Mouse (Mus musculus) thymus, postnatal 0 days (tissue): ENCODE measurements around the gene Irf3. TPM values are rescaled to one million over a fixed set of nuclear protein-coding genes. Genes with fewer than 3 reads are reported as not detected.
A peak's percentile ranks its signal among the peaks of the same experiment; 100 is the strongest.

Source experiments
- DNase-seq: peaks from one replicate; pipeline ENCODE4 v3.0.0-alpha.2; 2015; ENCODE audit warnings: low spot score
- polyA plus RNA-seq: library from polyadenylated mRNA; unstranded; fragments of >200 nt; fragmentation: Nextera tagmentation; extraction: Ambion mirVana; gene quantifications from 2 replicates; pipeline ENCODE4 v1.2.1, GENCODE M21; 2015

The Irf3 gene
- polyA plus RNA-seq: 138 and 145 TPM in 2 replicates

DNA sequence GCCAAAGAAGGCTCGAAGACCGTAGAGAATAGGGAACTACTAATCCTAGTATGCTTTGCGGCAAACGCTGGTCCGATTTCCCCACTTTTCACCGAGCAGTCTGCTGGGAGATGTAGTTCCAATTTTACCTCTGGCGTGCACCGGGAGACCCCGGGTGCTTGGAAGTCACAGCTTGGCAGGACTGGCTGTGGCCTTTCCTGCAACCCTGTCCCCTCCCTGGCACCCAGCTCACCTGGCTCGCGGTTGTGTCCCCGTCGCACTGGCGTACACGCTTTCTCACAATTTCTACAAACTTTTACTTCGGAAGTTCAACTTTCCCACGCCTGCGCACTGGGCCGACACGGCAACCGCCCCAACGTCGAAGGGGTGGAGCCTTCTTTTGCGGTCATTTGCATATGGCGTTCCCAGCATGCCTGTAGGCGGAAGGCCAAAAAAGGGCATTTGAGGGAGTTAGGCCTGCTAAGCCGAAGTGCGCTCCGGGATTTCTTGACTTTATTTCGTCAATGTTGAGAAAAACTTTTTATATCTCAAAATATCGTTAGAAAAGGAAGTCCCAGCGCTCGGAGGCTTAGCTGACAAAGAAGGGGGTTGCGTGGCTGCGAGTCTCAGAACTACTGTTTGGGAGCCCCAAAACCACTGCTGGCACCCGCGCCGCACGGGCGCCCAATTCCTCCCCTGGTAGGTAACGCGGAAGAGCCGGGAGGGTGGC is at the start of gene Irf3:
TSS of gene Irf3 (plus strand) at position 418 of the 709 bp plus-strand sequence.
- peak; percentile 99 for DNase-seq

DNA sequence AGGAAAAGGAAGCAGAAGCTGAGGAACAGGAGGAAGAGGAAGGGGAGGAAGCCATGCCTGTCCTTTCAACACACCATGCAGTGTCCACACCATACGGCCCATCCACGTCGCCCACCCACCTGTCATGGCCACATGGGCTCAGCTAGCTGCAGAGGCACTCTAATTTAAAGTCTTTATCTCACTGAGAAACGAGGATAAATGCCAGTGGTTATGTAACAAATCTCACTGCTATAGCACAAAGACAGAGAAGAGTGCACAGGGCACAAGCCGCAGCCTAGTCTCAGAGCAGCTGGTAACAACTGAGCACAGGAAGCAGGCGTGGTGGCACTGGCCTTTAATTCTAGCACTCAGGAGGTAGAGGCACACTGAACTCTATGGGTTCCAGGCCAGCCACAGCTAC is 47.5 kb upstream of the Irf3 start:
- DNase-seq: no peak

DNA sequence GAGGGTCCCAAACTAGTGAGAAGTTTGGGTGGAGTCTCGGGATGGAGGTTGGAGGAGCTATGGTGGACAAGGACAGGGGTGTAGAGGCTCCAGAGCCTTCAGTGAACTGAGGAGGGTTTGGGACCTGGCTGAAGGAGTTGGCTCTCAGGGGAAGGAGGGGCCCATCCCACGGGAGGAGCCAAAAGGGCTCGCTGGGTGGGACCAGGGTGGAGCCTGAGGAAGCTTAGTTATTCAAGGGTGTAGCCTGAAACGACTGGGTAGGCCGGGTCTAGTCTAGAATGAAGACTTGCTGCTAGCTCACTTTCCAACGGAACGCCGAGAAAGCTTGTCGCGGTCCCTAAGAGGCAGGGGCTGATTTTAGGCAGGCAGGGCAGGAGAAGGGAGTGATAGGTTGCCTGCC is 45.5 kb upstream of the Irf3 start:
- no peak for DNase-seq

DNA sequence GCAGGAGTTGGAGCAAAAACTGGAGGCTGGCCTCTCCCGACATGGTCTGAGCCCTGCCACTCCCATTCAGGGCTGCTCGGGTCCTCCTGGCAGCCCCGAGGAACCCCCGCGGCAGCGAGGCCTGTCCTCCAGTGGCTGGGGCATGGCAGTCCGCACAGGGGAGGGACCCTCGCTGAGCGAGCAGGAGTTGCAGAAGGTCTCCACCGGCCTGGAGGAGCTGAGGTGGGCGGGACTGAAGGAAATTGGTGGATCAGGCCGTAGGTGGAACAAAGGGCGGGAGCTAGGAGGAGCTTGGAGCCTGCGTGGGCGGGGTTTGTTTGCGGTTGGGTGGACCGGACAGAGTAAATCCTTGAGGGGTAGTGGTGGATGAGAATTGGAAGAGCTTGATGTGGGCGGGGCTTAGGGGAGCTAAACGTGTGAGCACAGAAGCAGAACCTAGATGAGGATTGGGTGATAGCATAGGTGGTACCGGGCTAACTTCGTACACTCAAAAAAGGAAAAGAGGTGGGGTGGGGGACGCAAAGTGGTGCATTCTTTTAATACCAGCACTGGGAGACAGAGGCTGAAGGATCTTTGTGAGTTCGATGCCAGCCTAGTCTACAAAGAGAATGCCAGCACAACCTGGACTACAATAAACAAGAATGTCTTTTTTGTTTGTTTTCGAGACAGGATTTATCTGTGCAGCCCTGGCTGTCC is 44.7 kb upstream of the Irf3 start:
- peak; percentile 17 for DNase-seq

DNA sequence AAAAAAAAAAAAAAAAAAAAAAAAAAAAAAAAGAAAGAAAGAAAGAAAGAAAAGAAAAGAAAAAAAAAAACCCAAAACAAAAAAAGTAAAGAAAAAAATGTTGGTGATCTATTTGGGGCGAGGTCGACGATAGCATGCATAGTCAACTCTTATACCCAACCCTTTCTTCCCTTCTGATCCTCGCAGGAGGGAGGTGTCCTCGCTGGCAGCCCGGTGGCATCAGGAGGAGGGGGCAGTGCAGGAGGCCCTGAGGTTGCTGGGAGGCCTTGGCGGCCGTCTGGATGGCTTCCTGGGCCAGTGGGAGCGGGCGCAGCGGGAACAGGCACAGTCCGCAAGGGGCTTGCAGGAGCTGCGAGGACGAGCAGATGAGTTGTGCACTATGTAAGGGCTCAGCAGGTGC is 43.9 kb upstream of the Irf3 start:
- DNase-seq: no peak

DNA sequence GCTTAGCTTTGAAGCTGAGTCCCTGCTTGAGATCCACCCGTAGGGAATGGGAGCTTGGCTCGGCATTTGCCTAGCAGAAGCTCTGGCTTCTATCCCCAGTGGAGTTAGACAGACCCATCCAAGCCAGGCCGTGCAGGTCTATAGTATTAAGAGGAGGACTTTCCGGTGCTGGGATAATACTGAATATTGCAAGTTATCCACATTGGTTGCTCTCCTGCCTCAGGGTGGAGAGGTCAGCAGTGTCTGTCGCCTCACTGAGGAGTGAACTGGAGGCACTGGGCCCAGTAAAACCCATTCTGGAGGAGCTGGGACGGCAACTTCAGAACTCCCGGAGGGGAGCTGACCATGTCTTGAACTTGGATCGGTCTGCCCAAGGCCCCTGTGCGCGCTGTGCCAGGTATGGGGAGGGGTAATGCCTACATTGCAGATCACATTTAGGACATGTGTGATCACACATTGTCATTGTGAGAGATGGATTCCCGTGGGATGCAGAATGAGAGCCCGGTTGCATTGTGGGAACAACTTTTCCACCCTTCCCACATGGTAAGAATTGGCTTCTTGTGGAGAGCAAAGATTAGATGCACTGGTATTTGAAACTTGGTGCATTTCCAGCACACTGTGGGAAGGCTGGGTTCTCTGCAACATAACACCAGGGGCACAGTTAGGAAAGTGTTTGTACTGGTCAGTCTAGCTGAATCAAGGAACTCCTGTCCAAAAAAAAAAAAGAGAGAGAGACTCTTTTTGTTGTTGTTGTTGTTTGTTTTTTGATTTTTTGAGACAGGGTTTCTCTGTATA is 43.2 kb upstream of the Irf3 start:
- DNase-seq: no peak

DNA sequence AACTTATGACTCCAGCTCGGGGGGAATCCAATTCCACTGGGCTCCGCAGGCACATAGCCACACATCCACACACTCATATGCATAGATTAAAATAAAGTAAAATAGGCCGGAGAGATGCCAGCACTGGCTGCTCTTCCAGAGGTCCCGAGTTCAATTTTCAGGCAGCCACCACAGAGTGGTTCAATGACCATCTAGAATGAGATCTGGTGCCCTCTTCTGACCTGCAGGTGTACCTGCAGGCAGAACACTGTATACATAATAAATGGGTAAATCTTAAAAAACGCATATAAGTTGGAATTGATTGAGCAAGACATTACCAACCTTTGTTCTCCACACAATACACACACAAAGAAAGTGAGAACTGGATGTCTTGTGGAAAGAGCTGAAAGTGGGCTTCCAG is 41.8 kb upstream of the Irf3 start:
- DNase-seq: peak; percentile 32

DNA sequence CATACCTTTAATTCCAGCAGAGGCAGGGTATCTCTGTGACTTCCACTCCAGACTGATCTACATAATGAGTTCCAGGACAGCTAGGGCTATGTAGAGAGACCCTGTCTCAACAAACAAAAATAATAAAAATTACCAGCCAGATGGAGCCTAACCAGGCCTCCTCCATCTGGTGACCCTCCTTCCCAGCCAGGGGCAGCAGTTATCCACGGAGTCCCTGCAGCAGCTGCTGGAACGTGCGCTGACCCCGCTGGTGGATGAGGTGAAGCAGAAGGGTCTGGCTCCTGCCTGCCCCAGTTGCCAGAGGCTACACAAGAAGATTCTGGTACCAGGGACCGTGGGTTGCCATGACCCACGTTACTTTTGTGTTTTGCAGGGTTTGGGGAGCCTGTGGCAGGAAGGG is 41.2 kb upstream of the Irf3 start:
- DNase-seq: no peak

DNA sequence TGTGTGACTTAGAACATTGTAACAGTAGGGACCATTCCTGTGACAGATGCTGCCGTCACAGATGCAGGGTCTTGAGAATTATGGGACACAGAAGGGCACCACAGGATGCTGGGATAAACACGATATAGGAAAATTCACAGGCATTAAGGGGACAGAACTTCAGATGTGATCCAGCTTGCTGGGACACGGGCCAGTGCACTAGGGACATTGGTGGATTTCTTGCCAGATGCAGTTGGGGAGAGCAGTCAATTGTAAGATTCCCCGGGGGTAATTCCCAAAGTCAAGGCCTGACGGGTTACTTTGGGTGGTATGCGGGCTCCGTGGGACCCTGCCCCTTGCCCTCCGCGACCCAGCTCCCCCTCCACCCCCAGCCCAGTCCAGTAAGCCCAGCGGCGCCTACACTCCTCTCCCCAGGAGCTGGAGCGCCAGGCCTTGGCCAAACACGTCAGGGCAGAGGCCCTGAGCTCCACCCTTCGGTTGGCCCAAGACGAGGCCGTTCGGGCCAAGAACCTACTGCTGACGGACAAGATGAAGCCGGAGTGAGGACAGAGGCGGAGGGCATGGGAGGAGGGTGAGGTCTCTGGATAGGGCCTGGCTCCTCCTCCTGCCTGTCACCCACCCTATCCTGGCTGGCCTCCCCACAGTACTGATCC is 40.1 kb upstream of the Irf3 start:
- no peak for DNase-seq

DNA sequence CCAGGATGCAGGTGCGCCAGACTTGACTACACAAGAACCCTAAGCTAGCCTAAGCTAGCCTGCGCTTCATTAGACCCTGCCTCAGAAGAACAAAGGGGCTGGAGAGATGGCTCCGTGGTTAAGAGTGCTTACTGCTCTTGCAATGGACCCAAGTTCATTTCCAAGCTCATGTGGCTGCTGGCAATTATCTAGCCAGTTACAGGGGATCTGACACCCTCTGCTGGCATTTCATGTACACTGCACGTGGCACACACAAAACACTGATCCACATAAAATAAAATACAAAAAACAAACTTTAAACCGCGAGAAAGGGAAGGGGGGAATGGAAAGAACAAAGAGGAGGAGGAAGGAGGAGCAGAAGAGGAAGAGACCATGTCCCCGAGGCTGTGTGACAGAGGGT is 39.2 kb upstream of the Irf3 start:
- peak; percentile 45 for DNase-seq

DNA sequence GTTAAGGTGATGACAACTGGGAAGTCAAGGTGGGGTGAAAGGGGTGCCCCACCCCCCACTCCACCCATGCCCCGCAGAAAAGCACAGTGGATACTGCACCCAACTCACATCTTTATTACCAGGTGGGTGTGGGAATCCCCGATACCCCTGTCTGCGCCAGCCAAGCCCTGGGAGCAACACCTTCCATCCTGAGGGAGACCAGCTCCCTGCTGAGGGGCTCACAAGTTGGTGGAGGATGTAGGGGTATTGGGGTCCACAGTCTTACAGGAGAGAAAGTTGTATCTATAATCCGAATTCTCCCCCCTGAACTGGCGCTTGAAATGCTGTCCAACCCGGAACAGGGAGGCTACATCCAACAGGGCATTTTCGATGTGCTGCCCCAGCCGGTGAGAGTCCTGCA is 38.2 kb upstream of the Irf3 start:
- DNase-seq: no peak

DNA sequence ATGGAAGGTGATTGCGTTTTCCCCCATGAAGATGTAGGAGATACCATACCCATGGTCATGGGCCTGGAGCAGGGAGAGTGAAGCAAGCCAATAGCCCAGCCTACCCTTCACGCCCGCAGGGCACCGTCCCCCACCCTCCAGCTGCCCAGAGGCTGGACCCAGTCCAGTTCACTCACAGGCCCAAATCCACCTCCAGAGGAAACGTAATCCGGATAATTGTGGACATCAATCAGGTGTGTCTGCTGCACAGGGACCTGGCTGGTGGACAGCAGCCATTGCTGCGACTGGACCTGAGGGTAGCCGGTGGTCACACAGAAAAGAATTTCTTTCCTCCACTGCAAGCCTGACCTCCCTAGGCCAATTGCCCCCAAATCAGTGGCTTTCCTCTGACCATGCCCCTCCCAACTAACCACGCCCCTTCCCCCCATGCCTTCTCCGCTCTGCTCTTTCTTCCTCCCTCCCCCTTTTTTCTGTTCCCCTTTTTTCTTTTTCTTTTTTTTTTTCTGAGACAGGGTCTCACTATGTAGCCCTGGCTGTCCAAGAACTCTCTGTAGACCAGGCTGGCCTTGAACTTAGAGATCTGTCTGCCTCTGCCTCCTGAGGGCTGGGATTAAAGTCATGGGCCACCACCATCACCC is 37.5 kb upstream of the Irf3 start:
- no peak for DNase-seq

DNA sequence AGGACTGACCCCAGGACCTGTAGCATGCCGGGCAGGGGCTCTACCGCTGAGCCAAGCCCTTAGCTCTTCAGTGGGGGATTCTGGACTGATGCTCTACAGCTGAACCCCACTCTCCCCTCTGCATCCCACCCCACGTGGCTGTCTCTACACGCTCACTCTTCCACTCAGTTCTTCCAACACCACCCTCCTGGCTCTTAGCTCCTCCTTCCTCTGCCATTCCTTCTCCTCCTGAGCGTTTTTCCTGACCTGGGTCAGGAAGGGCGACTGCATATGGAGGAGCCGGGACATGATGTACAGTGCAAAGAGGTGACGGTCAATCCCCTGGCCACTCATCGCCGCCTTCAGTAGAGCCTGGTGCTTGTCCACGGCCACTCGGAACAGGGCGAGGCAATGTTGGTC is 36.9 kb upstream of the Irf3 start:
- no peak for DNase-seq

DNA sequence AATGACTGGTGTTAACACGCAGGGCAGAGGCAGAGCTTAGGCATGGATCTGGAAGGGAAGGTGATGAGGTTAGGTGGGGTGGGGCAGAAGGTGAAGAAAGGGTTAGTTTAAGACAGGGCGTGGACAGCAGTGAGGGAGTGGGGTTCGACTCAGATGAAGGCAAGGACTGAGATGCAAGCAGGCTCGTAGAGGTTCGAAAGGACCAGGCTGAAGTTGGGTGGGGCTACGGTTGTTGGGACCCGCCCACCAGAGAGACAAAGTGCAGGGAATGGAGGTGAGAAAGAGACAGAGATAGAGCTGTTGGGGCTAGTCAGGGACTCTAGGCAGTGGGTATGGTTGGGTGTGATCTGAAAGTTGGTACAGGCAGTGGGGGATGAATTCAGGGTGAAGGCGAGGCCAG is 35.1 kb upstream of the Irf3 start:
- no peak for DNase-seq

DNA sequence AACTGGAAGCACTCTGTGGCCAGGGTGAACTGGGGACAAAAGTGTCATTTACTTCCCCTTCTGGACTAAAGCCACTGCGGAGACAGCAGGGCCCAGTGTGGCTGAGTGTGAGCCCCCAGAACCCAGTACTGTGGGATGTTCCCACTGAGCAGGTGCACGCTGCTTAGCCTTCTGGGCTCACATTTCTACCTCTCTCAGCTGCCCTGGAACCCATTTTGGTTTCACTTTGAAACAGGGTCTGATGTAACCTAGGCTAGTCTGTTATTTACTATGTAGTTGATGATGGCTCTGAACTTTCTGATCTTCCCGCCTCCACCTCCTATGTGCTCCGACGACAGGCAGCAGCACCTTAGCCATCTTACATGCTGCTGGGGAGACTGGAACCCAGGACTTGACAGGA is 34.6 kb upstream of the Irf3 start:
- DNase-seq: no peak

DNA sequence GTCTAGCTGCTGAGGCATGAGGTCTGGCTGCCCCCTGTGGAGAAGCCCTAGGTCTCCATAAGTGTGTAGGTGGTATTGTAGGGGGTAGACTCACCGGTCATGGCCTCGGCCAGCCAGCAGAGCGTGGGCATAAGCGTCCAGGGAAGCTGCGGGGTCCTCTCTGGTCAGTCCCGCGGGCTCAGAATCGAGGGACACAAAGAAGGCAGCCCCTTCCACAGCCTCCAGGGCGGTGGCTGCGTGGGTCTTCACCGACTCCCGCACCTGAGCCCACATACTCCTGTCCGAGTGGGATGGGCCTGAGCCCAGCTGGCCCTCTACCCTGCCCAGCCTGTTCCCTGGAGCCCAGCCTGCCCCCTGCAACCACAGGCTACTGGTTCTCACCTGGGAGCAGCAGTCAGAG is 32.5 kb upstream of the Irf3 start:
- DNase-seq: no peak

DNA sequence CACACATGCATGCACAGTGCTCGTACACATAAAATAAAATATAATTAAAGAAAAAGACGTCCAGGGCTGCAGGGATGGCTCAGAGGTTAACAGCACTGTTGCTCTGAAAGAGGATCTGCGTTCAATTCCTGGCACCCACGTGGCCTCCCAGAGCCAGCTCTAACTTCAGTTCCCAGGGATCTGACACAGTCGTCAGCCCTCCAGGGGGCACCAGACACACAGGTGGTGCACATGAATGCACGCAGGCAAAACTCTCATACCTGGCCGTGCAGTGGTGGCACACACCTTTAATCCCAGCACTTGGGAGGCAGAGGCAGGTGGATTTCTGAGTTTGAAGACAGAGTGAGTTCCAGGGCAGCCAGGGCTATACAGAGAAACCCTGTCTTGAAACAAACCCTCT is 31.5 kb upstream of the Irf3 start:
- no peak for DNase-seq

DNA sequence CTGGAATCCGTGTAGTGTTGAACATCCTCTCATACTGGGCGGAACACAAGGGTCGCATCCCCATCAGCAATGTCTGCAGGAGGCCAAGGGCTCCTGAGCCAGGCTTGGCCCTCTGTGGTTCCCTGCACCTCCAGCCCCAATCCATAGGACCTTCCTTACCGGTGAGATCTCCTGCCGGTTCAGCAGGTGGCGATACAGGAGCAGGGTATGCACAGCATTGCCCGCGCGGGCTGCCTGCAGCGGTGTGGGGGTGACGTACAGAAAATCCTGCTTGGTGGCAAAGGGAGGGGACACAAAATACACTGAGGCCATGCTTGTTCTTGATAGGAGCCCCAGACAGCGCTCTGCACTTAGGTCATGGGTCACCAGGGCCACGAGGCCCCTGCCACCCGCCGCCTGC is 30.8 kb upstream of the Irf3 start:
- DNase-seq: no peak

DNA sequence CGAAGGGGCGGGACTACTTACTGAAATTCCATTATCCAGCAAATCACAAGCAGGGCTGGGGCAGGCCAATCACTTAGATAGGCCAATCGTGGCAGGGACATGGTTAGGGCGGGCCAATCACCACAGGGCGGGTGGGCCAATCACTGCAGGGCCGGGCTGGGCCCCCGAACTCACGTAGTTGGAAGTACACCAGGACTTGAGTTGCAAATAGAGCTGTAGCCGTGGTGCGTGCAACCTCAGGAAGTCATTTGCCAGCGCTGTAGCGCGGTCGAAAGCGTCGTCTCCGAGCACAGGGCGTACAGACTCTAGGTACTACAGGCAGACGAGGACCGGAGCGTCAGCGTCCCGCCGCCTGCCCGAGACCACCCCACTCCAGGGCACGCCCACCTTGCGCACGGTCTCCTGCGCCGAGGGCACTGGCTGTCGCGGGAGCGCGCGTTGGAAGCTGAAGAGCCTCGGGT is 27.2 kb upstream of the Irf3 start:
- DNase-seq: peak; percentile 84

DNA sequence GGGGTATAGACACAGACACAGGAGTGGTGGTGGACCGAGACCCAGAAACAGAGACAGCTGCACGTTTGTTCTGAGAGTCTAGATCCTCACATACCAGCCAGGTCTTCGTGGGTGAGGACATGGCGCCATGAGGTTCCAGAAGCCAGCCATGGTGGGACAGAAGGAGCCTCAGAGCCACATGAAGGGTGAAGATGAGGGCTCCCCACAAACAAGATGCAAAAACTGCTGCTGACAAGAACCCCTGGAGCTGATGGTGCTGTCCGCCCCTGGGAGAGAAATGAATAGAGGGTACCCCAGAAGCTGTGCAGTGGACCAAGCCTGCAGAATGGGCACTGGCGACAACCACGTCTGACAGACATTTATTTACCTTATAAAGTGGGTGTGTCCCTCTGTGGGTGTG is 26.3 kb upstream of the Irf3 start:
- DNase-seq: no peak

DNA sequence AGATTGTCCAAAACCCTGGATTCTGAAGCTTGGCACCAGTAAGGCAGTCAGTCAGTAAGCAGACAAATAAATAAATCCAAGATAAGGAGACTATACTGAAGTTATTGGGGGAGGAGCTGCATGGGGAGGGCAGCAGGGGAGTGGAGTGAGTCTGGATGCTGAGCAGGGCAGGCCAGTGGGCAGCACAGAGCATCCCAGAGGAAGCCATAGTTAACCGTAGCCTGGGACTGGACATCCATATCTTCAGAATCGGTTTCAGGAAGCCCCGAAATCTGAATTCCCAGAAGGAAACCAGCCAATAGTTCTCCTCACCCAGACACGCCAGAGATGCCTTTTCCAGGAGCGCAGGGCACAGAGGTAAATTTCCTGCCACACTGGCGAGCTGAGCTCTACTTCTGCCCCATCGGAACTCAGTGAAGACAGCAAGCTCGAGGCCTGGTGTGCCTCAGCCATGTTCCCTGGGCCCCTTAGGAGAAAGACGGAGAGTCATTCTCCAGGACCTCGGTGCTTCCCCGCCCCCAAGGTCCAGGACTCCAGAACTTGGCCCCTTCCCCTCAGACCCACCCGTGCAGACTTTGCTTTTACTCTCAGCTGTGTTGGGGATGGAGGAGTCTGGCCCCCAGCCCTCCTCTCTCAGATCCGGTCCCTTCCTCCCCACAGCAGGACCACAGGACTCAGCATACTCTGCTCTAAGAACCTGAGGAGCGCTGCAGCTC is 23.9 kb upstream of the Irf3 start:
- DNase-seq: no peak
